ENCODE assay signal across 22 mouse cellular contexts in the genomic region with DNA sequence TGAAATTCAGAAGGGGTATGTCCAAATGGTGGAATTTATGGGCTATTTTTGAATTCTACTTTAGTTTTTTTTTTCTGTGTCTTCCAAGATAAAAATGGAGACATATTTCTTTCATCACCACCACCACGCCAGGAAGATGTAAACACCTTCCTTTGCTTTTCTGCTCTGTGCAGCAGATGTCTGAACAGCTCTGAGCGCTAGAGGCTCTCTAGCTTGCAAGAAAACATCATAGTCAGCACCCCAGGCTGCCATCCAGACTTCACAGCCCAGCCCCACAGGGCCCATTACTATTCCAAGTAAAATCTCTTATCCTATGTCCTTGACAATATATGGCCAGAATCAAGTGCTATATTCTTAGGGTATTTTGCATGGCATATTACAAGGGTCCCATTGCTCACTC.
"Had no signal": no experiment of that assay in that cellular context is flagged by ENCODE, and none has a peak within 500 bp of the region (broad histone marks: within the 10 kb centered on the region; RNA-seq: fewer than 3 reads in every experiment).

No protein-coding gene starts in this region.

- H3K4me2 ChIP-seq: intestine, embryonic 15.5 days; kidney, embryonic 15.5 days; limb, embryonic 12.5 days; limb, embryonic 15.5 days; liver, embryonic 11.5 days; midbrain, embryonic 12.5 days; midbrain, embryonic 15.5 days; neural tube, embryonic 12.5 days; neural tube, embryonic 15.5 days had no signal

- H3K4me1 ChIP-seq: intestine, embryonic 15.5 days; kidney, embryonic 15.5 days; limb, embryonic 12.5 days; limb, embryonic 15.5 days; midbrain, embryonic 12.5 days; midbrain, embryonic 15.5 days; neural tube, embryonic 12.5 days; neural tube, embryonic 15.5 days had no signal

- ATAC-seq: intestine, embryonic 15.5 days; liver, postnatal 0 days; midbrain, embryonic 15.5 days had no signal

- H3K9me3 ChIP-seq: intestine, embryonic 15.5 days; kidney, embryonic 15.5 days; limb, embryonic 12.5 days; limb, embryonic 15.5 days; midbrain, embryonic 12.5 days; midbrain, embryonic 15.5 days; neural tube, embryonic 12.5 days; neural tube, embryonic 15.5 days had no signal

- H3K9ac ChIP-seq: intestine, embryonic 15.5 days; kidney, embryonic 15.5 days; limb, embryonic 12.5 days; limb, embryonic 15.5 days; liver, embryonic 14.5 days; liver, postnatal 0 days; midbrain, embryonic 12.5 days; midbrain, embryonic 15.5 days; neural tube, embryonic 12.5 days; neural tube, embryonic 15.5 days had no signal

- H3K36me3 ChIP-seq: intestine, embryonic 15.5 days; kidney, embryonic 15.5 days; limb, embryonic 12.5 days; limb, embryonic 15.5 days; midbrain, embryonic 12.5 days; midbrain, embryonic 15.5 days; neural tube, embryonic 12.5 days; neural tube, embryonic 15.5 days had no signal

- H3K27me3 ChIP-seq: intestine, embryonic 15.5 days; kidney, embryonic 15.5 days; limb, embryonic 12.5 days; limb, embryonic 15.5 days; midbrain, embryonic 12.5 days; midbrain, embryonic 15.5 days; neural tube, embryonic 12.5 days; neural tube, embryonic 15.5 days had no signal

- H3K27ac ChIP-seq: intestine, embryonic 15.5 days; kidney, embryonic 15.5 days; limb, embryonic 12.5 days; limb, embryonic 15.5 days; liver, embryonic 14.5 days; midbrain, embryonic 12.5 days; midbrain, embryonic 15.5 days; neural tube, embryonic 12.5 days; neural tube, embryonic 15.5 days had no signal

- H3K4me3 ChIP-seq: intestine, embryonic 15.5 days; kidney, embryonic 15.5 days; limb, embryonic 12.5 days; limb, embryonic 15.5 days; midbrain, embryonic 12.5 days; midbrain, embryonic 15.5 days; neural tube, embryonic 12.5 days; neural tube, embryonic 15.5 days had no signal

- DNase-seq: kidney, adult 11 months; kidney, adult 8-10 months; kidney, postnatal 10 days; kidney, postnatal 36 days; layer of hippocampus, postnatal 36 days; liver, postnatal 0 days; lung, postnatal 14 days; lung, postnatal 4 days; retina, postnatal 1 day; thymus, adult 2 months; thymus, postnatal 14 days; thymus, postnatal 4 days had no signal
